Mouse (Mus musculus): Measurements from ENCODE around the gene Fam131a. TPM values are rescaled to one million over a fixed set of nuclear protein-coding genes. Genes with fewer than 3 reads are reported as not detected.
A peak's percentile ranks its signal among the peaks of the same experiment; 100 is the strongest.

Gene Fam131a
- polyA plus RNA-seq, 1 experiment: not detected

DNA sequence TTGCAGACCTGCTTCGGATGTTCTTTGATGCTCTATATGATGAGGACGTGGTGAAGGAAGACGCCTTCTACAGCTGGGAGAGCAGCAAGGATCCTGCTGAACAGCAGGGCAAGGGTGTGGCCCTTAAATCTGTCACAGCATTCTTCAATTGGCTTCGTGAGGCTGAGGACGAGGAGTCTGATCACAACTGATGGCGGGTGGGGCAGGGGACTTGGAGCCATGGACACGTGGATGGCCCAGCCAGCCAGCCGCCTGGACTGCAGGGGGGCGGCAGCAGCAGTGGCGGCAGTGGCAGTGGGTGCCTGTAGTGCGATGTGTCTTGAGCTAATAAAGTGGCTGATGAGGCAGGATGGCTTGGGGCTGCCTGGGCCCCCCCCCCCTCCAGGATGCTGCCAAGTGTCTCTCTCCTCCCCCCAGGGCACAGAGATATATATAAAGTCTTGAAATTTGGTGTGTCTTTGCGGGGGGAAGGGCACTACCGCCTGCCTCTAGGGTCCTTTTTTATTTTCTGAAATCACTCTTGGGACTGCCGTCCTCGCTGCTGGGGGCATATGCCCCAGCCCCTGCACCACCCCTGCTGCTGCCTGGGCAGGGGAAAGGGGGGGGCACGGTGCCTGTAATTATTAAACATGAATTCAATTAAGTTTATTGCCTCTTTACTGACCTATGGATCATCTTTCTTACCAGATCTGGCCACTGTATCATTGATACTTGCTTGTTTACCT lies 638 bp upstream of the Fam131a start:
- TF ChIP-seq CTCF (IDR thresholded peaks at IDR 0.05; ENCODE audit: insufficient read depth, low read depth, low read length): no peak
- no peak for TF ChIP-seq POLR2A (IDR thresholded peaks at IDR 0.05; ENCODE audit: insufficient read depth, low read depth, low read length)
- H3K4me1 ChIP-seq (ENCODE audit: control insufficient read depth, insufficient read depth, low read length): peaks cover 28% of the 10 kb centered on the region
- H3K27ac ChIP-seq (ENCODE audit: insufficient read depth, low read depth, low read length): 0 out of 2 replicates have a peak overlapping the region, but pooled peaks have one; percentile 18
- WGBS: 31% methylated on average over 16 of the region's 16 CpGs
- H3K4me3 ChIP-seq (ENCODE audit: insufficient read depth, low read depth, low read length): no peak overlapping the region

DNA sequence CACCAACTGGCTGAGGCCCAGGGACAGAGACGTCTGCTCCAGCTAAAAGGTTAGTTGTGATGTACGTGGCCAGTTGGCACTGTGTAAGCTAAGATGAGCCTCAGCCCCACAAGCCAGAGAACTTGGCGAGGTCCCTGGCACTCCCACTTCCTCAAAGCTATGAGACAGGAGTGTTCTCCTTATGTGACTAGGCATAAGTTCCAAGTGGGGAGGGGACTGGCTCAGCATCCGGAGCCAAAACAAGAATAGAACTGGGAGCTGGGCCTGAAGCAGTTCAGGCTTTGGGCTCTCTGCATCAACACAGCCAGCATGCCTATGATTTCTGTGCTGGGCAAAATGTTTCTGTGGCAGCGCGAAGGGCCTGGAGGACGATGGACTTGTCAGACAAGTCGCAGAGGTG lies 1.7 kb downstream of the Fam131a start:
- peak overlapping the region; percentile 91 for H3K27ac ChIP-seq (ENCODE audit: insufficient read depth, low read depth, low read length)
- WGBS: 21% methylated on average over 8 of the region's 8 CpGs

DNA sequence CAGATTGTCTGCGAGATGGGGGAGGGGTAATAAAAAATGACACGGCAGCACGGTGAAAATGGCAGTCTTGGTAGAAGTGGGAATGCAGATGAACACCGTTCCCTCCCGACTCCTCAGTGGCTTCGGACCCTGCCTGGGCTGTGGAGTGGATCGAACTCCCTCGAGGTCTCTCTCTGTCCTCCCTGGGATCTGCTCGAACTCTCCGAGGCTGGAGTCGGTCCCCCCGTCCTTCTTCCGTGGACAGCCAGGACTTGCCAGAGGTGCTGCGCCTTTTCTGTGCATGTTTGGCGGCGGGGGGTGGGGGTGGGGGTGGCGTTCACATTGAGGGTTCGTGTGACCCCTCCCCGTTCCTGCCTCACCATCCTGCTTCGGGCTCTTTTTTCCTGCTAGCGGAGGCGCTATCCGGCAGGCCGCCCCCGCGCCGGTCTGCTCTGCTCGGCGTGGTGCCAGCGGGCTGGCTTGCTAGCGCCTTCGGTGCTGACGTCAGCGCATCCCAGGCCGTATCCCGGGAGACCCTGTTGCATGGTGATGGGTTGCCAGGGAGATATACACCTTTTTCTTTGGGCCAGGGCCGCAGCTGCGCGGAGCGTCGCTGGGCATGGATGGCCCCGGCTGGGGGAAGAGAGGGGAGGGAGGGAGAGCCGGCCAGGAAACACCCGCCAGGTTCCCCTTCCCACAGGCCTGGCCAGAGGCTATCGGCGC lies 2.7 kb downstream of the Fam131a start:
- TF ChIP-seq POLR2A (IDR thresholded peaks at IDR 0.05; ENCODE audit: insufficient read depth, low read depth, low read length) (peak; percentile 23; the same call in 1 of the 2 replicates), CTCF (IDR thresholded peaks at IDR 0.05; ENCODE audit: insufficient read depth, low read depth, low read length) (no peak)
- Histone ChIP-seq H3K4me3 (ENCODE audit: insufficient read depth, low read depth, low read length) (peak overlapping the region; percentile 73), H3K4me1 (ENCODE audit: control insufficient read depth, insufficient read depth, low read length) (peaks cover 32% of the 10 kb centered on the region), H3K27ac (ENCODE audit: insufficient read depth, low read depth, low read length) (peak overlapping the region; percentile 91)
- WGBS: 1% methylated on average over 46 of the region's 46 CpGs

More for the DNA sequence above, 1.7 kb downstream of the Fam131a start:
- Histone ChIP-seq H3K4me3 (ENCODE audit: insufficient read depth, low read depth, low read length) (peak overlapping the region; percentile 22), H3K4me1 (ENCODE audit: control insufficient read depth, insufficient read depth, low read length) (peaks cover 28% of the 10 kb centered on the region)
- TF ChIP-seq CTCF (IDR thresholded peaks at IDR 0.05; ENCODE audit: insufficient read depth, low read depth, low read length) (no peak), POLR2A (IDR thresholded peaks at IDR 0.05; ENCODE audit: insufficient read depth, low read depth, low read length) (no peak)

DNA sequence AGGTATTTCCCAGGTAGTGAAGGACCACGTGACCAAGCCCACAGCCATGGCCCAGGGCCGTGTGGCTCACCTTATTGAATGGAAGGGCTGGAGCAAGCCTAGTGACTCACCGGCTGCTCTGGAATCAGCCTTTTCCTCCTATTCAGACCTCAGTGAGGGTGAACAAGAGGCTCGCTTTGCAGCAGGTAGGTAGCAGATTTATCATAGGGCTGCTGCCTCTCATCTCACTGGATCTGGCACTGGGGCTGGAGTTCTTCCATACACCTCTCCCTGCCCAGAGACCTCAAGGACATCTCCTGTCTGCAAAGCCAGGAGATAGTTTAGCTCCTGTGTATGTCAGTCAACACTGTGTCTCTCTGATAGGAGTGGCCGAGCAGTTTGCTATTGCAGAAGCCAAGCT lies 6.2 kb downstream of the Fam131a start:
- TF ChIP-seq CTCF (IDR thresholded peaks at IDR 0.05; ENCODE audit: insufficient read depth, low read depth, low read length): no peak
- TF ChIP-seq POLR2A (IDR thresholded peaks at IDR 0.05; ENCODE audit: insufficient read depth, low read depth, low read length): no peak
- H3K4me3 ChIP-seq (ENCODE audit: insufficient read depth, low read depth, low read length): no peak overlapping the region
- H3K4me1 ChIP-seq (ENCODE audit: control insufficient read depth, insufficient read depth, low read length): peaks cover 41% of the 10 kb centered on the region
- WGBS: 80% methylated on average over 5 of the region's 5 CpGs
- no peak overlapping the region for H3K27ac ChIP-seq (ENCODE audit: insufficient read depth, low read depth, low read length)

DNA sequence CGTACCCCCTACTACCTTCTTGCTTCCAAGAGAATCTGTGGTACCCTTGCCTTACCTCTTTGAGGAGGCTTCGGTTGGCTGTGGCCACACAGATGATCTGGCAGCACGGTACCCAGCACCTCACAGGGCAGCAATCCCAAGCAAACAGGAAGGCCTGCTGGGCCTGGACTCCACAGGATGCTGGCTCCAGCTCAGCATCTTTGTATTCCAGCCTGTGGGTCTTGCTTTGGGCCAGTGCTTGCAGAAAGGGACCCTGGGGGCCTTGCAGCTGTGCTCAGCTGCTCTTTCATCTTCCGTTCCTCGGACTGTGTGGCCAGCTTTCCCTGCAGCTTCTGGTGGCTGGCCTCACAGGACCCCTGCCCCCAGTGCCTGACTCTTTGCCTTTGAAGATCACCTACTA lies 7.0 kb downstream of the Fam131a start:
- no peak overlapping the region for H3K4me3 ChIP-seq (ENCODE audit: insufficient read depth, low read depth, low read length)
- peaks cover 33% of the 10 kb centered on the region for H3K4me1 ChIP-seq (ENCODE audit: control insufficient read depth, insufficient read depth, low read length)
- TF ChIP-seq CTCF (IDR thresholded peaks at IDR 0.05; ENCODE audit: insufficient read depth, low read depth, low read length) (no peak), POLR2A (IDR thresholded peaks at IDR 0.05; ENCODE audit: insufficient read depth, low read depth, low read length) (no peak)
- 35% methylated on average over 5 of the region's 5 CpGs for WGBS
- no peak overlapping the region for H3K27ac ChIP-seq (ENCODE audit: insufficient read depth, low read depth, low read length)

DNA sequence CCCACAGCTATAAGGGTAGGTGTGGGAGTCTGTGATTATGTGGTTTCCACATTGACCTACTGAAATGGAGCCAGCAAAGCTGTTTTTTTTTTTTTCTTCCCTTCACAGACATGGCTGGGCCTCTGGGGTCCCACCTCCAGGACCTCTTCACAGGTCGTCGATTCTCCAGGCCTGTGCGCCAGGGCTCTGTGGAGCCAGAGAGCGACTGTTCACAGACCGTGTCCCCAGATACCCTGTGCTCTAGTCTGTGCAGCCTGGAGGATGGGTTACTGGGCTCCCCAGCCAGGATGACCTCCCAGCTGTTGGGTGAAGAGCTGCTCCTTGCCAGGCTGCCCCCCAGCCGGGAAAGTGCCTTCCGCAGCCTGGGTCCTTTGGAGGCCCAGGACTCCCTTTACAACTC lies 8.3 kb downstream of the Fam131a start:
- WGBS: 50% methylated on average over 7 of the region's 7 CpGs
- TF ChIP-seq POLR2A (IDR thresholded peaks at IDR 0.05; ENCODE audit: insufficient read depth, low read depth, low read length) (no peak), CTCF (IDR thresholded peaks at IDR 0.05; ENCODE audit: insufficient read depth, low read depth, low read length) (no peak)
- Histone ChIP-seq H3K4me3 (ENCODE audit: insufficient read depth, low read depth, low read length) (no peak overlapping the region), H3K4me1 (ENCODE audit: control insufficient read depth, insufficient read depth, low read length) (peaks cover 24% of the 10 kb centered on the region), H3K27ac (ENCODE audit: insufficient read depth, low read depth, low read length) (no peak overlapping the region)

DNA sequence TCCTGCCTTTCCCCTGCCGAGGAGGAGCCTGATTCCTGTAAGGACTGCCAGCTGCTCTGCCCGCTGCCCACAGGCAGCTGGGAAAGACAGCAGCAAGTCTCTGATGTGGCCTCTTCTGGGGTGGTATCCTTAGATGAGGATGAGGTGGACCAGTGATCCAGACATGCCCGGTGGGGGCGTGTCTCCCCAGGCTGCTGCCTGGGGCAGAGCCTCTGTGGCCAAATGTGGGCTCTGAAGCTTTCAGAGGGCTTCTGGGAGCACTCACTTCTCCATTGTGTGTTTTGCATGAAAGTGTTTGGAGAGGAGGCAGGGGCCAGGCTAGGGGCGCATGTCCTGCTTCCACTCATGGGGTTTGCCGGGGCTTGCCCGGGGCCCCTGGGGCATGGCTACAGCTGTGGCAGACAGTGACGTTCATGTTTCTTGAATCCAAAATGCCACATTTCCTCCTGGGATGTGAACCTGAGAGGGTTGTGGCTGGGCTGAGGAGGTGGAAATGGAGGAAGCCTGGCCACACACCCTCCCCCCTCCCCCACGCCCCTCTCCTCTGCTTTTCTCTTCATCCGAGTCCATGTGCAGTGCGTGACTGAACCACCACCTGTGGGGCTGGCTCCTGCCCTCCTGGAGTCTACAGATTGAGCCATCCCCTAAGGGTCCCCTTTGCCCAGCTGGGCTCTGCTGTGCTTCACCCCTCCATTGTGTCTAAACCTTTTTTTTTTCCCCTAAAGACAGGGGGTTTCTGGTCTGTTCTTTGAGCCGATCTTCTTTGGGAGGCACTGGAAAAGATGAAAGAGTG lies 8.9 kb downstream of the Fam131a start:
- TF ChIP-seq CTCF (IDR thresholded peaks at IDR 0.05; ENCODE audit: insufficient read depth, low read depth, low read length): no peak
- TF ChIP-seq POLR2A (IDR thresholded peaks at IDR 0.05; ENCODE audit: insufficient read depth, low read depth, low read length): no peak
- Histone ChIP-seq H3K4me1 (ENCODE audit: control insufficient read depth, insufficient read depth, low read length) (peaks cover 28% of the 10 kb centered on the region), H3K4me3 (ENCODE audit: insufficient read depth, low read depth, low read length) (no peak overlapping the region), H3K27ac (ENCODE audit: insufficient read depth, low read depth, low read length) (no peak overlapping the region)
- WGBS: 33% methylated on average over 12 of the region's 12 CpGs

DNA sequence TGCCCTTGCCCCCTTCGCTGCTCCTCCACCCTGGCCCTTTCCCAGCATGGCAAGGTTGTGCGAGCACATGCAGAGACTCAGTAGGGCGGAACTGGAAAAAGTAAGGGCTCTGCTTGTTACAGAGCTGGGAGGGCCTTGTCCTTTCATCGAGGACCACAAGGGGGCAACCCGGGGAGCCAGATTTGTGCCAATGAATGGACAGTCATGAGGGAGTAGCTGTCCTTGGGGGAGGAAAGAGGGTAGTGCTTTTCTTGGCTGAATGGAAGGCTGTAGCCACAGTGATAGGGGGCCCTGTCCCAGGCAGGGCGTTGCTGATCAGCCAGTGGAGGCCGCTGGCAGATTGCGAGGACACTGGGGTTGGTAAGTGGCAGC lies 9.5 kb downstream of the Fam131a start:
- no peak overlapping the region for H3K4me3 ChIP-seq (ENCODE audit: insufficient read depth, low read depth, low read length)
- 16% methylated on average over 8 of the region's 8 CpGs for WGBS
- peaks cover 33% of the 10 kb centered on the region for H3K4me1 ChIP-seq (ENCODE audit: control insufficient read depth, insufficient read depth, low read length)
- H3K27ac ChIP-seq (ENCODE audit: insufficient read depth, low read depth, low read length): no peak overlapping the region
- peak; percentile 33; the same call in 1 of the 2 replicates for TF ChIP-seq CTCF (IDR thresholded peaks at IDR 0.05; ENCODE audit: insufficient read depth, low read depth, low read length)
- TF ChIP-seq POLR2A (IDR thresholded peaks at IDR 0.05; ENCODE audit: insufficient read depth, low read depth, low read length): no peak
